Mouse (Mus musculus) testis, adult 2 months (tissue): ENCODE measurements around the gene Ormdl2.

Experiments
- CTCF ChIP-seq: fragments of 200-500 bp; IDR thresholded peaks from 2 replicates; pipeline ENCODE4 v1.5.1; 2012; ENCODE audit warnings: low read depth, mild to moderate bottlenecking, inconsistent platforms, low read length, moderate library complexity; ENCODE audit not compliant: control insufficient read depth, insufficient read depth, insufficient replicate concordance
- POLR2A ChIP-seq: fragments of 200-500 bp; IDR thresholded peaks from 2 replicates; pipeline ENCODE4 v1.6.1; 2012; ENCODE audit warnings: low read depth, mild to moderate bottlenecking, inconsistent platforms, low read length, moderate library complexity; ENCODE audit not compliant: control insufficient read depth

- TF ChIP-seq CTCF = no peak
- no peak for TF ChIP-seq POLR2A
Measured at GRCm38 (mm10) chr10:128803361-128803760, 18.1 kb downstream of the Ormdl2 start.
